Mouse (Mus musculus) frontal cortex, postnatal 36 days (tissue): Measurements from ENCODE around the gene Ptgis.
A peak's percentile ranks its signal among the peaks of the same experiment; 100 is the strongest.

Source experiments
- DNase-seq, 2 experiments: peaks; one replicate each; pipeline ENCODE4 v3.0.0; 2022; ENCODE audit warnings: low spot score in 2 of 2

The Ptgis gene

DNA sequence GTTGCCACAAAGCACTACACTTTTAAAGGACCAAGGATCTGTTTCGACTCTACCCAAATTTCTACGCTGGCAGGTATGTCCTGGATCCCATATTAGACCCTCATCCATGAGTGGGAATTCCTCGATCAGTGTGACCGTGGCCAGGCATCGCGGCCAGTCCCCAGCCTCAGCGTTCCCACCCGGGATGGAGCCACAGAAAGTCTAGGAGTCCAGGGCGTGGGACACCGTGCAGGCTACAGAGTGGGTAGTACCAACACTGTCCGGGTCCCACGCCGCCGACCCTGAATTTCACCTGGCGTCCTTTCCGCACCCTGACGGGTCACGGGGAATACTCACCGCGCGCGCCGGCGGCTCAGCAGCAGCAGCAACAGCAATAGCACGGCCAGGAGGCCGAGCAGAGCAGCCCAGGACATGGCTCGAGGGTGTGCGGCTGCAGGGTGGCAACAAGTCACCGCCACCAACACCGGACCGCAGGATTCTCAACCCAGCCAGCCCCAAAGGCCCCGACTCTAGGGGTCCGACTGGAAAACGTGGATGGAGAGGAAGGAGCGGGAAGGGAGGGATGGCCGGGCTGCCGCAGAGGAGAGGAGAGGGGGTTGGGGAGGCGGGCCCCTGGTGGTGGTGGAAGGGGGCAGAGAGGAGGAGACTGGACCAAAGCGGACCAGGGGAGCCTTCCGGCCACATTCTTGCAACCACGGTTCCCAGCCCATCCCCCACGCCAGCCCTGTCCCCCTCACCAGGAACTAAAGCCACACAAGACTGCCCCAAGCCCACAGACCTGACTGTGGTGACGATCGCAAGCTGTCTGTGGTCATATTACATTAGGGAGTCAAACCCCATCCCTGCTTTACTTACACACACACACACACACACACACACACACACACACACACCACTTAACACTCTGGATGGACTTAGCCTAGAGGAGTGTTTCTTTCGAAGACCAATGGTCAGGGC is at the start of gene Ptgis:
TSS of gene Ptgis (minus strand) at position 597 of the 957 bp plus-strand sequence.
- DNase-seq: no peak

DNA sequence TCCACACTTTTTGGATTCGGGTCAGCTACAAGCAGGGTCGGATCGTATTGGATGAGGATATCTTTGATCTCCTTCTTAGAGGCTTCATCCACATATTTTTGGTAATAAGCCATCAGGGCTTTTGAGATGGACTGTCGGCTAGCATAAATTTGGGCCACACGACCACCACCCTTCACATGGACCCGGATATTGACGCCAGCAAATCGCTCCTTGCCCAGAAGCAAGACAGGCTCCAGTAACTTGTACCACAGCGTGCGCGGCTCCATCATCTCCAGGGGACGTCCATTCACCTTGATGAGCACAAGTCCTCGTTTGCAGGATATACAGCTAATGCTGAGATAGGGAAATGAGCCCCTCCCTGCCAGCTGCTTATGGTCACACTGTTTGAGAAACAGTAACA is 41.1 kb upstream of the Ptgis start:
- DNase-seq: no peak

DNA sequence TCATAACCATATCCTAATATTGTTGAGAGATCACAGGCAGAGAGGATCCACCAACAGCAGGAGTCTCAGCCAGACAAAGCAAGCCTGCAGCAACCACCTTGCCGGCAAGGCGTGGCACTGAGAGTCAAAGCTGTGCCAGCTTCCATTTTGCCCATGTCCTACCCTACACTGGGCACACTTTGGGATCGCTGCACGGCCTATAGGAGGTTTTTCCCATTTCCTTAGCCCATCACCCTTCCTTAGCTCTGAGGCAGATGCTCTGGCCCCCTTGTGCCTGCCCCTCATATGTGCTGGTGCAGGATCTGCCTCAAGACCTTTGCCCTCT is 40.5 kb upstream of the Ptgis start:
- no peak for DNase-seq

DNA sequence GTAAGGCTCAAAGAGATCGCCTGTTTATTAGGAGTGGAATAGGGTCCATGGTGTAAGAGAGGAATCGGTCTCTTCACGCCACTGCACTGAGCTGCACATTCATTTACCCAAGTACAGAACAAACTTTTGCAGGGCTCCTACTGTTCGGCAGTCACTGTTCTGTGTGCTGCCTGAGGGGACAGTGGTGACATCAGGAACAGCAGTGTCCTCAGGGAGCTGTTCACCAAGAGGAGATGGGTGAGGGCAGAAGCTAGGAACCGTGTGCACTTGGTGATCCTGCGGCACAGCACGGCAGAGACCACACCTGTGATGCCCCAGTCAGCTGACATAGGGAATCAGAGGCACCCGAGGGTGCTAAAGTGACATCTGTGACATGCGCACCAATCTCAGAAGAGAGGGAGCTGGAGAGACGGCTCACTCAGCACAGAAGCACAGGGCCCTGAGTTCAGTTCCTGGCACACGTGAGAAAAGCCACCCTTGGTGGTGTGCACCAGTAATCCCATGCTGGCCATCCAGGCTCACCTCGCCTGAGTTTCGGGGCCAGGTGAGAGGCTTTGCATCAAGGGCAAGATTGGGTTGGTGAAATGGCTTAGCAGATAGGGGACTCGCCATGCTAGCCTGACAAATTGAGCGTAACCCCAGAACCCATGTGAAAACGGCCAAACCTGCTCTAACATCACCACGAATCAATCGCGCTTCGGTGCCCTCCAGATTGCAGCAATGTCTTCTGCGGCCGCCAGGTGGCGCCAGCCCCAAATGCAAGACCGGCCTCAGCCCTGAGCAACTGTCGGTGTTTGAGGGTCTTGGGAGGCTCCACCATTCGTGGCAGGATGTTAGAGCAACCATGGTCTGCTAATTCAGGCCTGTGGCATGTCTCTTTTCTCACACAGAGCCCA is 39.9 kb upstream of the Ptgis start:
- peak; percentile 77 to 80 for DNase-seq

DNA sequence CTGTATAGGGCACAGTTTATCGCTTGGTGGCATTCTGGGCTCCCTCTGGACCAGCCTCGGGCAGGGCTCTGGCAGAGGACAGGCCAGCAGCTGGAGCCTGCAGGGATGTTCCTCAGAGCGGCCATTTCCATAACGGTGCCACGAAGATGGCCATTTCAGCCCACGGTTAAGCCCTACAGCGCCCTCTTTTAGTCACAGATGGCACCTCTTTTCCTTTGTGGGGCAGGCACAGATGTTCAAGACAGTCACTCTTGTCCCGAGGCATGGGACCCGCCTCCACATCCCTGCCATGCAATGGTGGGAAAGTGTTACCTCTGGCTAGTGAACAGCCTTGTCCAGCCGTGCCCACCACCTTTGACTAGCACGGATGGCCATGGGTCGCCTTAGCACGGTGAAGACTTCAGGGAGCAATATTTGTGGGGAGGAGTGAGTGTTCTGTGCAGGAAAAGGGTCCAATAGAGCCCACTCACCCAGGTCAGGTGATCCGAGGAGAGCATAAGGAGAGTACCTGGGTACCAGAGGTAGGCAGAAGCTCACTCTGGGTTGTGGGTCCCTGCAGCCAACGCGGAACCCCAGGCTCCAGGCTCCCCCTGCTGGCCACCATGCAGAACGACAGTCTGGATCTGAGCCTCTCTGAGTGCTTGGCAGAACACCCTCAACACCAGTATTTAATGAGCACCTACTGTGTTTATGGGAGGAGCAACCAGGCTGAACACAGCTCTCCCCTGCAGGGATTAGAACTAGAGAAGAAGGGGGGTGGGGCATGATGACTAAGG is 38.5 kb upstream of the Ptgis start:
- peak; percentile 44 to 54 for DNase-seq

DNA sequence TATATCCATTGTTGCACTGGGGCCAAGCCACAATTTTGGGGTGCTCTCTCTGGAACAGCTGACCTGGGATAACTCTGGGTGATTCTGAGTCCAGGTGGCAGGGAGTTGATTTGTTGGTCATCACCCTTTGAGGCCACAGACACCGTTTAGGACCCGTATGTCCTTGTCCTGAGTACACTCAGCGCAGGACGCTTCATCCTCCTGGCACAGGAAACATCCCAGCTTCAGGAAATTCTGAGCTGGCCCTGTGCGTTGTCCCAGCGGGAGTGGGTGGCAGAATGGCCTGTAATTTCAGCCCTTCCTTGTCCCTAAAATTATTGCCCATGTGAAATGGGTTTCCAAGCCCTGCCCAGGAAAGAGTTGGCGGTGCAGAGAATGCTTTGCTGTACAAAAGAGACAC is 37.6 kb upstream of the Ptgis start:
- no peak for DNase-seq

DNA sequence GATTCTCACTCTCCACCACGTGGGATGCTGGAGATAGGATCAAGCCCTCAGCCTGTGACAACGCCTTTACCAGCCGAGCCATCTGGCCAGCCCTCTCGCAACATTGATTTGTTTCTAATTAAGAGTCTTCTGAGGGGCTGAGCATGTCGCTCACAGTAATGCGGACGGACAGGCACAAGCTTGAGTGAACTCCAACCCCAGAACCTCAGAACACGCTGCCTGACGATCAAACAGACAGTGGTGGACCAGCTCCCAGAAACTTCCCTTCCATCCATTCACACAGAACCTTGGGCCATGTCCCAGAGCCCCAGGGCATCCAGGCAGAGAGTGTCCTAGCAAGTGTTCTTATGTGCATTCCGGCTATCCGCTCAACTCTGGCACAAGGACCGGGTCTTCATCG is 36.6 kb upstream of the Ptgis start:
- DNase-seq: no peak

DNA sequence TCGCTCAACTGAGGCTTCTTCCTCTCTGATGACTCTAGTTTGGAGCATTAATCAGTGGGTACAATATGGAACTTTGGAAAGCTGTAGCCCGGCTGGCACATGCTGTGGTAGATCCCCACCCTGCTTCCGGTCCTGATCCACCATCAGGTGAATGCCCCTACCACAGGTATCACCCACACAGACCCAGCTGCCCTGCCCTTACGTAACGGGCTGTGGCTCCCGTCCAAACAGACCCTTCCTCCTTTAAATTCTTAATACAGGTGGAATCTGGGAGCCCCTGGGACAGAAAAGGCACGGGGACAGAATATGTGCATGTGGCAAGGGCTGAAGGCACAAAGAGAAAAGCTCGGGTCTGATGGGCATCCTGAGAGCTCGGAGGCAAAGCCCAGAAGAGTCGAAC is 35.5 kb upstream of the Ptgis start:
- no peak for DNase-seq

DNA sequence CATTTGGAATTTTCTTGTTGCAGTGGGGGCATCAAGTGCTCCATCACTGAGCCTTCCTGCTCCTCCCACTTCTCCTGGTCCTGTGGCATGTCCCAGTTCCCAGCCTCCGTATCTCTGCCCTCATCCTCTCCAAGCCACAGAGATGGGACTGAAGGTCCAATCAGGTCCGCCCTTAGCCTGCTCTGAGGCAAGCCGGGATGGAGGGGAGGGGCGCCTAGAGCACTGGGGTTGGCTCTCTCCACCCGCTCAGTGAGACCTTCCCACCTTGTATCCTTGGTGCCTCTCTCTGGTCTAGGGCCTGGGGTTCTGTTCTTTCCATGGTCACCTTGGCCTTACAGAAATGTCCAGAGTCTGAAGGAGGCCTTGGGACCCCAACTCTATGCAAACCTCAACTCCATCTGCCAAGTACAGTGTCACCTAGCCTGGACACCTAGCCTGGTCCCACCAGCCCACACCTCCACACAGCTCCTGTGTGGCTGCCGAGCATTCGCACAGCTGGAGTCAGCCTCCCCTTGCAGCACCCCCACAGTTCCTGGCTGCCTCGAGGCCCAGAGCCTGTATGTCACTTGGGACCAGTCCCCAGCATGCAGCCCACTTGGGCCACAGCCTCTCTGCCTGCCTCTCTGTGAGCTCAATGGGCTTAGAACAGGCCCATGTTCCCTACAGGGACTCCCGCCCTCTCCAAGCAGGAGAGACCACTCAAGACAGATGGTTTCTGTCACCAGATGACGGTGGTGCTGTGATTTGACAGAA is 34.5 kb upstream of the Ptgis start:
- DNase-seq: no peak

DNA sequence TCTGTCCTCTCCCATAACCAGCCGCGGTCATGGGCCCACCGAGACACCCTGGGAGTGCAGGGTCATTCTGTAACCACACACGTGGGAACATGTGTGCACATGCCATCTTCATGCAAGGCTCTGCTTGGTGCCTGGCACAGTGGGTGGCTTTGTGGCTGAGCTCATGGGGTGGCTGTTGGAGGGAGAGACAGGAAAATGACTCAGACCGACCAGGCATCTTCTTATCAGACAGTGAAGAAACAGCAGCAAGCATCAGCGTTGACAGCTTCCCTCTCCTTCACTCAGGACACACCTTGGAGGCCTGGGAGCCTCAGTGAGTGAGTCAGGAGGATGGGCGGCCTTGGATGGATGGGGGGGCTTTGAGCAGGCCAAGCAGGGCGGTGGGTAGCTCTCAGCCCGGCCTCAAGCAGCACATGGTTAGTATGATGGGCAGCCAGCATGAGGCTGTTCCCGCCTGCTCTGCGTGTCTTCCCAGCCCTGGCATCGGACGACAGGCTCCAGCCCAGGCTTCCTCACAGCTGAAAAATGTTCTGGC is 32.9 kb upstream of the Ptgis start:
- no peak for DNase-seq

DNA sequence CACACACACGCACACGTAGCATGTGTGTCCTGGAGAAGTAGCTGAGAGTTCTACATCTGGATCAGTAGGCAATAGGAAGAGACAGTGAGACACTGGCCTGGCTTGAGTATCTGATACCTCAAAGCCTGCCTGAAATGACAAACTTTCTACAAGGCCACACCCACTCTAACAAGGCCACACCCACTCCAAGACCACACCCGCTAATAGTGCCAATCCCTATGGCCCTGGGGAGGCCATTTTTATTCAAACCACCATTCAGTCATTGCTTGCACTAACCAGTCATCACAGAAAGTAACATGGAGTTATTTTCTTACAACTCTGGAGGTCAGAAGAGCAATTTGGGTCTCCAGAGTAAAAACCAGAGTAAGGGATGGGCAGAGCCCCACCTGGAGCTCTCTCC is 32.3 kb upstream of the Ptgis start:
- DNase-seq: no peak

DNA sequence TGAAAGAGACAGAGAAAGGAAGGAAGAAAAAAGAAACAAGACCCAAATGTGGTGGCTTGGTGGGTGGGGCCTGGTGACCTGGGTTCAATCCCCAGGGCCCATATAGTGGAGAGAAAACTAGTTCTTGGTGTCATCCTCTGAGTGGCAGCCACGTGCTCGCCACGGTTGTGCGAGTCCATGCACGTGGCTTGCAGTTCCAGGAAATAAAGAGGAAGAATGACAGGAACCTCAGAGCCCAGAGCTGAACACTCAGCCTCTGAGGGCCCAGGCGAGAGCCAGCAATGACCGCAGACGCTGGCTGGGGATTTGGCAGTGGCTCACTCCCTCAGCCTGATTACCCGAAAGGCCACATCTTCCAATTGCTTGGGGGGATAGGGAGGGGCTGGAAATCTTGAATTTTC is 30.7 kb upstream of the Ptgis start:
- no peak for DNase-seq

DNA sequence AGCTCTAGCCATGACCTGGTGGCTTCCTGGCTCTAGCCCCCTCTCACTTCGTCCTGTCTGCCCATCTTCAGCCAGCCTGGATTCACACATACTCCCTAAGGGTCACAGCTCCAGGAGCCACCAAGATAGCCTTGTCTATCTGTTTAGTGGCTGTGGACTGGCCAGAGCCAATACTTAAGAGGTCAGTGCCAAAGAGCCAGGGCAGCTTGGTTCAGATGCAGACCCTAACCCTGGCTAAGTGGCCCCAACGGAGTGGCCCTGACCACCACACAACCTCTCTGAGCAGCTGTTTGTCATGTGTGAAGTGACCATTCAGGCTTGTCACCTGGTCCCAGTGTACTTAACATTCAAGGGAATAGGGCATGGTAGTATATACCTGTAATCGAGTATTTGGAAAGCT is 30.1 kb upstream of the Ptgis start:
- DNase-seq: no peak

DNA sequence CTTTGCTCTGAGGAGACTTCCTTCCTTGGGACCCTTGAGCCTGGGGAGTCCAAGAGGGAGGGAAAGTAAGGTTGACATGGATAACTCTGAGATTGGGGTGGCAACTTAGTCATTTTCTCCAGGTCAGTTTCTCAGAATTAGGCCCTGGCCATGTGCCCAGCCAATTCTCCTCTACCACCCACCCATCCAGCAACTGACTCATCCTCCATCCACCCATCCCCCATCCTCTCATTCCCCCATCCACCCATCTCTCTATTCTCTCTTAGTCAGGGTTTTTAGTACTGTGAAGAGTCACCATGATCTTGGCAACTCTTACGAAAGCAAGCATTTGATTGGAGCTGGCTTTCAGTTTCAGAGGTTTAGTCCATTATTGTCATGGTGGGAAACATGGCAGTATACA is 28.3 kb upstream of the Ptgis start:
- DNase-seq: no peak

DNA sequence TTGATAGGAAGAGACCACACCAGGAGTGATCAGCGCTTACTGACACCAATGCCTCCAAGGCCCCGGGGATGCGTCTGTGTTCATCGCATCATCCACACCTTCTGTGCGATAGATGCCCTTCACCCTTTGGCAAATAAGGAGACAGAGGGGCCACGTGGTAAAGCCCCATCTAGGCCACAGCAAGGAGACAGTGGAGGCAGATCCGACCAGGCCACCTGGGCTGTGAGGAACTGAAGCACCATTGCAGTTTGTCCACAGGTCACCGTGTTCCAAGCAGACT is 27.9 kb upstream of the Ptgis start:
- DNase-seq: no peak

DNA sequence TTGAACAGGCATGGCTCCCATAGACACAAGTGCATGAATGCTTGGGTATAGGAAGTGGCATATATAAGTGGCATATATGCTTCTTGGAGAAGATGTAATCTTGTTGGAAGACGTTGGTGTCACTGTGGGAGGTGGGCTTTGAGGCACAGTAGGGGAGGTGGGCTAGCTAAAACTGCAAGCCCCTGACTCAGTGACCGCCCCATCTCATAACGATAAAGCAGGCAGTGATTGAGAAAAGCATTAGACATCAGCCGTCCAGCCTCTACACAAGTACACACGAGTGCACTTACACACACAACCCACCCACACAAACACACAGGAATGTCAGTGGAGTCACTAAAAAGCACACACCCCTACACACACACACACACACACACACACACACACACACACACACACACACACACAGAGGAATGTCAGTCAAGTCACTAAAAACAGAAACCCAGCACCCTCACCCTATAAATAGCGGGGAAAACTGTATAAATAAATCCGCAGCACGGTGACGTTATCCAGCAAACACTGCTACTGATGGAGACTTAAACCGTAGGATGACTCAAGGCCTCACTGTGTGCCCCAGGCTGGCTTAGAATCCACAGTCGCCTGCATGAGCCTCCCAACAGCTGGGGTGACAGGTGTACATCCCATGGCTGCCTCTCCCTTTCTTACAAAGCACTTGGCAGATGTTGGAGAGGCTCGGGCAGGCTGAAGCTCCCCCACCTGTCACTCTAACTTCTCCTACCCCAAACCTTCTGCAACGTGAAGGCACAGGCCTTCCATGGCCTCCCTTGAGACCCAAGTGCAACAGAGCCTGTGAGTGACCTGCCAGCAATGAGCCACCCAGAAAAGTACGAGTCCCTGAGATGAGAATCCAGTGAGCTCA is 27.4 kb upstream of the Ptgis start:
- DNase-seq: peak in 1 of 2 experiments; percentile 29

DNA sequence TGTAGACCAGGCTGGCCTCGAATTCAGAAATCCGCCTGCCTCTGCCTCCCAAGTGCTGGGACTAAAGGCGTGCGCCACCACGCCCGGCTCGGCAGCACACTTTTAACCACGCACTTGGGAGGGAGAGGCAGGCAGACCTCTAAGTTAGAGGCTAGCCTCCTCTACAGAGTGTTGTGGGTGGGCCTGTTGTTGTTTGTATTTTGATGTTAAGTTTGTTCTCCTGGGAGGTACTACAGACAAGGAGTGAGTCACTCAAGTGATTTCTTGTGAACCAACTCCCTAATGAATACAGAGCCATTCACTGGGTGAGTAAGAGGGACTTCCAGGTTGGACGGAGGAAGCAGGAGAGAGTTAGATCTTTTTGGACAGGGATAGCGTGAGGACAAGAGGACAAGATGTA is 25.8 kb upstream of the Ptgis start:
- DNase-seq: no peak

DNA sequence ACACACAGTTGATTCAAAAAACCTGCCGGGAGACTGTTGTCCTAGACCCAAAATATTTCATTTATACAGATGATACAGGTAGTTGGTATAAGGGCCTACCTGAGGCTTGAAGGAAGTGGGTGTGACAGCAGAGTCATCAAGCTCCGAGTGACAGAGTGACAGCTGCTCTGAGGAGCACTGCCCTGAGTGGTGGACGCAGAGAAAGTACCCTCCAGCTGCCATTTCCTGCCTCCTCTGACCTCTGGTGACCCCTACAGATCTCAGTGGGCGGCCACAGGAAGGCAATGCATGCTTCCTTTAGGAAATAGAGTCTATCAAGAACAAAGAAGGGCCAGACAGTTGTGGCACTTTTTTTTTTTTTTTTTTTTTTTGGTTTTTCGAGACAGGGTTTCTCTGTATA is 25.4 kb upstream of the Ptgis start:
- no peak for DNase-seq

DNA sequence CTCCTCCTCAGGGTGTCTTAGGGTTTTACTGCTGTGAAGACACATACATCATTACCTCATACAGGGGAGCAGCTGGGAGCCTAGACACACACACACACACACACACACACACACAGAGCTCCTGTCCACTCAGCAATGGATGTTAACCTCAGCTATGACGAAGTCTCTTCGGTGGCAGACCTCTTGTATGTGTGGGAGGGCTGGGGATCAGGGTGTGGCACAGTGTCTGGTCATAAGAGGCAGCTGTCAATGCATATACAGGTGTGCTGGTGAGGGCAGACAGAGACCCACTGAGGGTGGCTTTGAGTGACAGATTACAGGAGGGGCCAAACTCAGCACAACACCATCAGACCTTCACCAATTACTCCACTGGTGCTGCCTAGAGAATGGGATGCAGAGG is 24.6 kb upstream of the Ptgis start:
- DNase-seq: no peak

DNA sequence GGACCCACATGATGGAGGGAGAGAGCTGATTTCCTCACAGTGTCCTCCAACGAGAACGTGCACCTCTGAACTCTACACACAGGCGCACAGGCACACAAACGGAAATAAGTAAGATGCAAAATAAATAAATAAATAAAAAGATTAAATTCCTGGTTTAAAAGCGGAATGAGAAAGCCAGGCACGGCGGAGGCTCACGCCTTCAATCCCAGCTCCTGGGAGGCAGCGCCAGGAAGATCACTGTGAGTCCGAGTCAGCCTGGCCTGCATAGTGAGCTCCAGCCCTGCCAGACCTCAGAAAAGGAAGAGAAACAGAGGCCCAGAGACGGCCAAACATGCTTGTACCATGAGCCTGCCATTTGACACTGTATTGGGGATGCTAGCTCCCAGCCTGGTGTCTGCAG is 23.5 kb upstream of the Ptgis start:
- DNase-seq: no peak
